Mouse (Mus musculus) hindbrain, embryonic 16.5 days (tissue): ENCODE measurements around the gene Top1. TPM values are rescaled to one million over a fixed set of nuclear protein-coding genes. Genes with fewer than 3 reads are reported as not detected.

Experiments
- ATAC-seq: fragments of 200-750 bp; cut with Nextera tagmentation; 2 replicates; pipeline ENCODE4 v1.8.0; 2017; ENCODE audit warnings: moderate TSS enrichment, moderate library complexity
- H3K27ac ChIP-seq: fragments of 300-500 bp; sonication (generic); 2 replicates; pipeline ENCODE4 v1.5.1; 2014; ENCODE audit warnings: low read depth, mild to moderate bottlenecking, control low read depth, low read length, moderate library complexity
- H3K27me3 ChIP-seq: fragments of 300-500 bp; sonication (generic); replicated peaks from 2 replicates; pipeline ENCODE4 v1.6.1; 2014; ENCODE audit warnings: low read length; ENCODE audit not compliant: control insufficient read depth, insufficient read depth
- H3K36me3 ChIP-seq: fragments of 300-500 bp; sonication (generic); 2 replicates; pipeline ENCODE4 v1.6.1; 2014; ENCODE audit warnings: mild to moderate bottlenecking, low read length, moderate library complexity, mixed read lengths; ENCODE audit not compliant: control insufficient read depth, insufficient read depth
- H3K4me1 ChIP-seq: fragments of 300-500 bp; sonication (generic); 2 replicates; pipeline ENCODE4 v1.6.1; 2014; ENCODE audit warnings: low read depth, low read length; ENCODE audit not compliant: control insufficient read depth, insufficient read depth
- H3K4me2 ChIP-seq: fragments of 300-500 bp; sonication (generic); 2 replicates; pipeline ENCODE4 v1.6.1; 2014; ENCODE audit warnings: mild to moderate bottlenecking, low read length, control low read depth, moderate library complexity
- H3K4me3 ChIP-seq: fragments of 300-500 bp; sonication (generic); 2 replicates; pipeline ENCODE4 v1.5.1; 2014; ENCODE audit warnings: mild to moderate bottlenecking, low read length, control low read depth, moderate library complexity
- H3K9ac ChIP-seq: fragments of 300-500 bp; sonication (generic); 2 replicates; pipeline ENCODE4 v1.6.1; 2014; ENCODE audit warnings: low read depth, mild to moderate bottlenecking, control low read depth, low read length, moderate library complexity
- H3K9me3 ChIP-seq: fragments of 300-500 bp; sonication (generic); 2 replicates; pipeline ENCODE4 v1.6.1; 2014; ENCODE audit warnings: mild to moderate bottlenecking, low read length, moderate library complexity; ENCODE audit not compliant: control insufficient read depth
- WGBS: fragments of 180-500 bp; shearing (Covaris S2); extraction: QIAGEN DNeasy Blood & Tissue Kit; methylation state at CpG from one replicate; pipeline ENCODE4 v1.1.7; 2014; 5-methylcytosine and 5-hydroxymethylcytosine counted together
- polyA plus RNA-seq: library from polyadenylated mRNA; unstranded; fragments of >200 nt; fragmentation: Nextera tagmentation; extraction: Ambion mirVana; gene quantifications from 2 replicates; pipeline ENCODE4 v1.2.1, GENCODE M21; 2015

The Top1 gene
- polyA plus RNA-seq, 1 experiment from 2014 or later: 55.7 TPM

DNA sequence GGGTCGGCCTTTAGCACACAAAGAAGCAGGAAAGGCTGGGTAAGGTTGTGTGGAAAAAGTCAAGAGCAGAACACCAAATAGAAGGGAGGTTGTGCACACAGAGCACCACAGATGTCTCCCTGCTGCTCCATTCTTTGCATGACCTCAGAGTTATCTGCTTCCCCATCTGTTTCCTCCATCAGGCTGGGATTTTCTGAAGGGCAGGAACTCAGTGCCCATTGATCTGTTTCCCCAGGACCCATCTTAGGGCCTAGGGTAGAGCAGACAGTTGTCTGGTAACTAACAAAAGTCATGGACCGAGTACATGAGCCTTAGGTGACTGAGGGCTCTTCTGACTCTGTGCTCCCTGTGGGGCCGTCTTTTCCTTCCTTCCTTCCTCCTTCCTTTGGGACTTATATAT is 95.9 kb downstream of the Top1 start:
- Histone ChIP-seq H3K4me1 (peaks cover 36% of the 10 kb centered on the region), H3K27ac (peak overlapping the region; percentile 9; the same call in 1 of the 2 replicates), H3K4me2 (no peak overlapping the region), H3K9me3 (no peaks in the 10 kb centered on the region), H3K4me3 (no peak overlapping the region), H3K36me3 (no peaks in the 10 kb centered on the region), H3K9ac (no peak overlapping the region), H3K27me3 (no peaks in the 10 kb centered on the region)
- no peak for ATAC-seq
- WGBS: 89% methylated on average over 3 of the region's 3 CpGs

GRCm38 (mm10) chr2:160742161-160742609 is 96.5 kb downstream of the Top1 start:
- Histone ChIP-seq H3K4me3 (no peak overlapping the region), H3K27ac (no peak overlapping the region), H3K4me1 (peaks cover 36% of the 10 kb centered on the region), H3K36me3 (no peaks in the 10 kb centered on the region), H3K9me3 (no peaks in the 10 kb centered on the region), H3K27me3 (no peaks in the 10 kb centered on the region), H3K4me2 (no peak overlapping the region), H3K9ac (no peak overlapping the region)
- WGBS: 61% methylated on average over 1 of the region's 1 CpGs
- no peak for ATAC-seq

DNA sequence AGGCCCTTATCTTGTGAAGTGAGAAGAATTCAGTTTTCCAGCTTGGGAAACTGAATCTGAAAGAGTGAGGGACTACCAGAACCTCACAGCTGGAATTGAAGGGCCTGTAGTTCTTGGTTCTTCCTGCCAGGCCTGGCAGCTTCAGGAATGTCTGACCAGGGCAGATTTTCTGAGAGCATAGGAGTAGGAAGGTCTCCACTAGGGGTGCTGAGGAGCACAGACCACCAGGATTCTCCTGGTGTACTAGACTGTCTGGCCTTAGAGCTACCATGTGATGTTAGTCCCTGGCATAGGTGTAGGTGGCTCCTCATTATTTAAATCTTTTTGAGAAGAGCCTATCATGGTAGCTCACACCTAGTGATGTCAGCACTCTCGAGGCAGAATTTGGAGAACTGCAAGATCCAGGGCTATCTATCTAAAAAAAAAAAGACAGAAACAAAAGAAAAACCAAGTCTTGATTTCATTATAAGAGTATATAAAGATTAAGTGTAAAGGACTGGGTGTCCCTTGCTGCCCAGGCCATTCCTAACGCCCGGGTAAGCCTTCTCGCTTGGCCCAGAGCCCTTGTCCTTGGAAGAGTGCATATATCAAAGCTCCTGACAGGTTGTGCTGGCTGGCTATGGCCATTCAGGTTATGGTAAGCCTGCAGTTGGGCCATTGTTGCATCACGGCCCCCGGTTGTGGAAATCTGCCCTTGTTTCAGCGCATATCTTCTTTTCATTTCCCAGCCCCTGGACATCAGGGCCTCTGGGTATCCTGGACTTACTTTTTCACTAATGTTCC is 98.5 kb downstream of the Top1 start:
- Histone ChIP-seq H3K27me3 (no peaks in the 10 kb centered on the region), H3K36me3 (peaks cover 11% of the 10 kb centered on the region), H3K4me1 (peaks cover 29% of the 10 kb centered on the region), H3K4me3 (no peak overlapping the region), H3K9me3 (no peaks in the 10 kb centered on the region), H3K9ac (no peak overlapping the region), H3K27ac (no peak overlapping the region), H3K4me2 (no peak overlapping the region)
- ATAC-seq: no peak
- WGBS: 82% methylated on average over 7 of the region's 7 CpGs

DNA sequence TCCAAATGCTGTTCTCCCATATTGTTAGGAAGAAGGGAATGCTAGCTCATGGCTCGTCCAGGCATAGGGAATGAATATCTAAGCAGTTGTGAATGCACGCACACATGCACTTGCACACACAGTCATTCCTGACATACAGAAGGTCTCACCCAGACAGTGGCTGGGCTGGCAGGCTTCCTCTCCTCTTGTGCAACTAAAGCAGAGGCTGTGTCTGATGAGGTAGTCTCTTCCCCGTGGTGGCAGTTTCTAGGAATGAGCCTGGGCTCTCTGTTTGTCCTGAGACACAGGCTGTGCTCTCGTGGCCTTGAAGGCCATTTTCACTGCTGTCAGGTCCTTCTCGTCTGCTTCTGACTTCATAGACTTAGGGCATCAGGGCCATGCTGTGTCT is 99.1 kb downstream of the Top1 start:
- Histone ChIP-seq H3K36me3 (peaks cover 15% of the 10 kb centered on the region), H3K4me1 (peaks cover 23% of the 10 kb centered on the region)

GRCm38 (mm10) chr2:160745497-160745896 is 99.8 kb downstream of the Top1 start:
- Histone ChIP-seq H3K9ac (no peak overlapping the region), H3K9me3 (no peaks in the 10 kb centered on the region), H3K4me3 (no peak overlapping the region), H3K27ac (no peak overlapping the region), H3K36me3 (peaks cover 16% of the 10 kb centered on the region), H3K4me2 (no peak overlapping the region), H3K27me3 (no peaks in the 10 kb centered on the region), H3K4me1 (peaks cover 18% of the 10 kb centered on the region)
- 100% methylated on average over 1 of the region's 1 CpGs for WGBS
- ATAC-seq: no peak

More for the DNA sequence above, 99.1 kb downstream of the Top1 start:
- Histone ChIP-seq H3K9ac (no peak overlapping the region), H3K4me2 (no peak overlapping the region), H3K27me3 (no peaks in the 10 kb centered on the region), H3K27ac (no peak overlapping the region), H3K4me3 (no peak overlapping the region), H3K9me3 (no peaks in the 10 kb centered on the region)
- ATAC-seq: no peak
- 87% methylated on average over 5 of the region's 5 CpGs for WGBS

DNA sequence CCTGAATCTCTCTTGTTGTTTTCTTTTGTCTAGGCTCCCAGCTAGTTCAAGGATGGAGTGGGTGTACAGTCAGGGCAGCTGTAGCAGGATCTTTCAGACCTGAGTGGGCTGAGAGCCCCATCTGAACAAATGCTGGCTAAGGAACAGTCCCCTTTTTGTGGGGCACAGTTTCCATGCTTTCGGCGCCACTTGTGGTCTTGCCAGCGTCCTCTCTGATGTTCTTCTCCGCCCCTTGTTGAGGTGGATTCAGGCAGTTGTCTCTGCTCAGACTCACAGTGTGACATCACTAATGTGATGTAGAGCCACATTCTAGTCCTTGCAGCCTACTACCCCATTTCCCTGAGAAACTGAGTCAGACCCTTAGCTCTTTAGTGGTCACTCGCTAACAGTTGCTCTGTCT is 100.9 kb downstream of the Top1 start:
- Histone ChIP-seq H3K27ac (no peak overlapping the region), H3K27me3 (no peaks in the 10 kb centered on the region), H3K4me3 (no peak overlapping the region), H3K36me3 (peaks cover 22% of the 10 kb centered on the region), H3K4me2 (no peak overlapping the region), H3K4me1 (peaks cover 8% of the 10 kb centered on the region), H3K9ac (no peak overlapping the region), H3K9me3 (no peaks in the 10 kb centered on the region)
- 94% methylated on average over 5 of the region's 5 CpGs for WGBS
- no peak for ATAC-seq

- H3K4me2 ChIP-seq: no peak overlapping the region
- H3K9me3 ChIP-seq: no peaks in the 10 kb centered on the region
- H3K4me3 ChIP-seq: no peak overlapping the region
- peaks cover 26% of the 10 kb centered on the region for H3K36me3 ChIP-seq
- no peak for ATAC-seq
- H3K9ac ChIP-seq: no peak overlapping the region
- no peak overlapping the region for H3K27ac ChIP-seq
- H3K4me1 ChIP-seq: peaks cover 3% of the 10 kb centered on the region
- 88% methylated on average over 10 of the region's 10 CpGs for WGBS
- H3K27me3 ChIP-seq: no peaks in the 10 kb centered on the region
Observed at GRCm38 (mm10) chr2:160747075-160747474, 101.4 kb downstream of the Top1 start.

DNA sequence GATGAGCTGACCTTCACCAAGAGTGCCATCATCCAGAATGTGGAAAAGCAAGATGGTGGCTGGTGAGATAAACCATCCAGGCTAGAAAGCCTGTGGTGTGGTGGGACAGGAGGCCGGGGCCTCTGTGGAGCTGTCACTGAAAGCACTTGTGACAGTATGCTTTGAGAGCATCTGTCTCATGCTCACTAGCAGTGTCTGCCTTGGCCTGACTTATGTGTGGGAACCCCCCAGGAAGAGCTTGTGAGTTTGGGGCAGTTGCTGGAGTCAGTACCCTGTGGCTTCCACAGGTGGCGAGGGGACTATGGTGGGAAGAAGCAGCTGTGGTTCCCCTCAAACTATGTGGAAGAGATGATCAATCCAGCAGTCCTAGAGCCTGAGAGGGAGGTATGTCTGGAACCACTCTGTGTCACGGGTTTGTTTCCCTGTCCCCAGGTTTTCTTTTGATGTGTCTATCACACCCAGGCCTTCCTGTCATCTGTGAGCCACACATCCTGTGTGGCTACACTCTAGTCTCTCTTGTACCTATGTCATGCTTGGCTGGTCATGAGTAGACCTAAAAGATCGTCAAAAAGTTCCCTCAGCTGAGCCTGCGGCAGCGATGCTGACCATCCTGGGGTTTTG is 111.0 kb downstream of the Top1 start:
- no peaks in the 10 kb centered on the region for H3K9me3 ChIP-seq
- no peaks in the 10 kb centered on the region for H3K4me1 ChIP-seq
- no peaks in the 10 kb centered on the region for H3K27me3 ChIP-seq
- H3K9ac ChIP-seq: no peak overlapping the region
- H3K4me2 ChIP-seq: no peak overlapping the region
- no peak overlapping the region; the same call in 1 of the 2 replicates for H3K27ac ChIP-seq
- H3K36me3 ChIP-seq: peaks cover 84% of the 10 kb centered on the region
- no peak for ATAC-seq
- WGBS: 91% methylated on average over 6 of the region's 6 CpGs
- H3K4me3 ChIP-seq: no peak overlapping the region

DNA sequence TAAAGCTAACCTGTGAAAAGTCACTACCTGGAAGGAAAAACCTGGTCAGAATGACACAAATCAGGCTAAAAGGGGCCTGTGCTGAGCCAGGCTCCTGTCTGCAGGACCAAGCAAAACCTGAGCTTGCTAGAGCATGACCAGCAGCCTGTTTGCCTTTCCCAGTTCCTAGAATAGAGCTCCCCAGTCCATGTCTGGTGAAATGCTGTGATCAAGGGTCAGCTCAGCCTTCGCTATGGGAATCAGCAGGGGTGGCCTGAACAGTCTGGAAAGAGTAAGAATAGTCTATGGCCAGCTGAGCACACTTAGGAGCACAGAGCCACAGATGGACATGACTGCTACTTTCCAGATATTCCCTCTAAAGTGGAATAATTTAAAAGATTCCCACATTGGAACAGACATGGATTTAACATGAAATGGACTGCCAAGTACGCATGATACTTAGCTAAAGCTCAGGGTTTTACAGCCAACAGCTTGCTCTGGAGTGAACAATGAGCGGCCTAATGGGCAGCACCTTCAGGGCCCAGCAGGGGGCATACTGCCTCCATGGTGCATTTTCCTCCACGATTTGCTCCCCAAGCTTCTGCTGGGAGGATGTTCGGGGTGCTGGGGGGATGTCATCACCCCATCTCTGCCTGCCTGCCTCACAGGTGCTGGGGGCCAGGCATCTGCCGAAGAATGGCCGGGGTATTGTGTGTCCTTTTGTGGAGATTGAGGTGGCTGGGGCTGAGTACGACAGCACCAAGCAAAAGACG is 114.9 kb downstream of the Top1 start:
- Histone ChIP-seq H3K4me1 (no peaks in the 10 kb centered on the region; the same call in 1 of the 2 replicates), H3K27ac (no peak overlapping the region), H3K27me3 (no peaks in the 10 kb centered on the region), H3K36me3 (peaks cover 66% of the 10 kb centered on the region), H3K9ac (no peak overlapping the region), H3K4me3 (no peak overlapping the region), H3K9me3 (no peaks in the 10 kb centered on the region), H3K4me2 (no peak overlapping the region)
- no peak for ATAC-seq
- 83% methylated on average over 9 of the region's 9 CpGs for WGBS
